Mouse (Mus musculus) stomach, embryonic 15.5 days (tissue): ENCODE results near the gene Mcmbp. TPM values are rescaled to one million over a fixed set of nuclear protein-coding genes. Genes with fewer than 3 reads are reported as not detected.

Experiments used
- ATAC-seq: fragments of 200-750 bp; cut with Nextera tagmentation; 2 replicates; pipeline ENCODE4 v1.8.0; 2017; ENCODE audit warnings: low read depth, moderate number of reproducible peaks, moderate TSS enrichment; ENCODE audit not compliant: insufficient read depth, low FRiP score
- H3K27ac ChIP-seq: fragments of 300-500 bp; sonication (generic); 2 replicates; pipeline ENCODE4 v1.5.1; 2015; ENCODE audit warnings: mild to moderate bottlenecking, inconsistent platforms
- H3K27me3 ChIP-seq: fragments of 300-500 bp; sonication (generic); replicated peaks from 2 replicates; pipeline ENCODE4 v1.6.1; 2015; ENCODE audit warnings: inconsistent platforms
- H3K36me3 ChIP-seq: fragments of 300-500 bp; sonication (generic); 2 replicates; pipeline ENCODE4 v1.6.1; 2015; ENCODE audit warnings: inconsistent platforms
- H3K4me1 ChIP-seq: fragments of 300-500 bp; sonication (generic); 2 replicates; pipeline ENCODE4 v1.6.1; 2015; ENCODE audit warnings: inconsistent platforms
- H3K4me2 ChIP-seq: fragments of 300-500 bp; sonication (generic); 2 replicates; pipeline ENCODE4 v1.6.1; 2015; ENCODE audit warnings: mild to moderate bottlenecking, inconsistent platforms
- H3K4me3 ChIP-seq: fragments of 300-500 bp; sonication (generic); replicated peaks from 2 replicates; pipeline ENCODE4 v1.5.1; 2015; ENCODE audit warnings: inconsistent platforms
- H3K9ac ChIP-seq: fragments of 300-500 bp; sonication (generic); 2 replicates; pipeline ENCODE4 v1.6.1; 2015; ENCODE audit warnings: inconsistent platforms
- H3K9me3 ChIP-seq: fragments of 300-500 bp; sonication (generic); 2 replicates; pipeline ENCODE4 v1.6.1; 2016; ENCODE audit warnings: inconsistent platforms
- WGBS: fragments of 180-500 bp; shearing (Covaris S2); methylation state at CpG from one replicate; pipeline ENCODE4 v1.1.7; 2015; 5-methylcytosine and 5-hydroxymethylcytosine counted together
- polyA plus RNA-seq: library from polyadenylated mRNA; unstranded; fragments of >200 nt; fragmentation: Nextera tagmentation; extraction: Ambion mirVana; gene quantifications from 2 replicates; pipeline ENCODE4 v1.2.1, GENCODE M21; 2015

The Mcmbp gene
- polyA plus RNA-seq, result 58.2 and 60.9 TPM in 2 replicates

- Histone ChIP-seq H3K9me3 (no peaks in the 10 kb centered on the region), H3K4me2 (peak within 1 kb of the TSS; percentile 76), H3K4me3 (peak within 1 kb of the TSS; percentile 98), H3K27me3 (no peaks in the 10 kb centered on the region), H3K36me3 (no peaks in the 10 kb centered on the region), H3K4me1 (peaks cover 12% of the 10 kb centered on the region), H3K27ac (peak within 1 kb of the TSS; percentile 88), H3K9ac (peak within 1 kb of the TSS; percentile 98)
- peak; percentile 88 for ATAC-seq
- WGBS, result under 1% methylated on average over 31 of the region's 35 CpGs
These were observed at the start of gene Mcmbp for GRCm38 (mm10) chr7:128740334-128740733. Gene Mcmbp (minus strand): TSS chr7:128740495.

GRCm38 (mm10) chr7:128790045-128790444, 49.8 kb upstream of the Mcmbp start:
- WGBS, result 69% methylated on average over 4 of the region's 4 CpGs
- Histone ChIP-seq H3K36me3 (peaks cover 9% of the 10 kb centered on the region), H3K4me3 (no peak overlapping the region), H3K27ac (peak overlapping the region; percentile 6; the same call in 1 of the 2 replicates), H3K27me3 (no peaks in the 10 kb centered on the region), H3K9ac (no peak overlapping the region), H3K9me3 (no peaks in the 10 kb centered on the region), H3K4me1 (no peaks in the 10 kb centered on the region), H3K4me2 (no peak overlapping the region)
- ATAC-seq, result no peak

- no peak for ATAC-seq
- no peak overlapping the region for H3K4me3 ChIP-seq
- peaks cover 49% of the 10 kb centered on the region for H3K36me3 ChIP-seq
- WGBS, result 83% methylated on average over 3 of the region's 3 CpGs
- H3K9me3 ChIP-seq, result no peaks in the 10 kb centered on the region
- H3K4me2 ChIP-seq, result no peak overlapping the region
- no peaks in the 10 kb centered on the region for H3K27me3 ChIP-seq
- H3K27ac ChIP-seq, result no peak overlapping the region
- H3K9ac ChIP-seq, result no peak overlapping the region
- no peaks in the 10 kb centered on the region for H3K4me1 ChIP-seq
These were observed 41.6 kb upstream of the Mcmbp start for GRCm38 (mm10) chr7:128781846-128782245.

- 44% methylated on average over 6 of the region's 6 CpGs for WGBS
- Histone ChIP-seq H3K36me3 (peaks cover 54% of the 10 kb centered on the region), H3K4me3 (no peak overlapping the region)
These were observed 39.0 kb upstream of the Mcmbp start for GRCm38 (mm10) chr7:128779305-128779704.

GRCm38 (mm10) chr7:128777201-128777600, 36.9 kb upstream of the Mcmbp start:
- Histone ChIP-seq H3K4me2 (no peak overlapping the region), H3K27ac (no peak overlapping the region), H3K36me3 (peaks cover 65% of the 10 kb centered on the region), H3K4me3 (no peak overlapping the region), H3K27me3 (no peaks in the 10 kb centered on the region), H3K4me1 (no peaks in the 10 kb centered on the region), H3K9ac (no peak overlapping the region), H3K9me3 (no peaks in the 10 kb centered on the region)
- 82% methylated on average over 6 of the region's 6 CpGs for WGBS
- ATAC-seq, result no peak

More at GRCm38 (mm10) chr7:128779305-128779704, 39.0 kb upstream of the Mcmbp start:
- H3K27ac ChIP-seq, result no peak overlapping the region
- H3K27me3 ChIP-seq, result no peaks in the 10 kb centered on the region
- no peak for ATAC-seq
- H3K4me2 ChIP-seq, result no peak overlapping the region
- H3K9ac ChIP-seq, result no peak overlapping the region
- no peaks in the 10 kb centered on the region for H3K9me3 ChIP-seq
- no peaks in the 10 kb centered on the region for H3K4me1 ChIP-seq

- peak; percentile 77; the same call in 1 of the 2 replicates for ATAC-seq
- Histone ChIP-seq H3K27ac (no peak overlapping the region), H3K9me3 (no peaks in the 10 kb centered on the region), H3K4me3 (no peak overlapping the region), H3K4me2 (no peak overlapping the region), H3K27me3 (no peaks in the 10 kb centered on the region), H3K9ac (no peak overlapping the region), H3K36me3 (peaks cover 64% of the 10 kb centered on the region), H3K4me1 (no peaks in the 10 kb centered on the region)
These were observed 26.4 kb upstream of the Mcmbp start for GRCm38 (mm10) chr7:128766696-128767095.

- Histone ChIP-seq H3K9ac (no peak overlapping the region), H3K4me3 (no peak overlapping the region), H3K36me3 (peaks cover 65% of the 10 kb centered on the region), H3K9me3 (no peaks in the 10 kb centered on the region), H3K4me1 (no peaks in the 10 kb centered on the region), H3K4me2 (no peak overlapping the region), H3K27ac (no peak overlapping the region), H3K27me3 (no peaks in the 10 kb centered on the region)
- WGBS, result 83% methylated on average over 4 of the region's 4 CpGs
- no peak for ATAC-seq
These were observed 18.7 kb upstream of the Mcmbp start for GRCm38 (mm10) chr7:128758948-128759347.

- no peaks in the 10 kb centered on the region for H3K9me3 ChIP-seq
- H3K9ac ChIP-seq, result no peak overlapping the region
- no peaks in the 10 kb centered on the region for H3K27me3 ChIP-seq
- H3K4me1 ChIP-seq, result no peaks in the 10 kb centered on the region
- 77% methylated on average over 1 of the region's 1 CpGs for WGBS
- no peak overlapping the region for H3K4me3 ChIP-seq
- H3K4me2 ChIP-seq, result no peak overlapping the region
- ATAC-seq, result no peak
- peaks cover 56% of the 10 kb centered on the region for H3K36me3 ChIP-seq
- H3K27ac ChIP-seq, result no peak overlapping the region
These were observed 15.1 kb upstream of the Mcmbp start for GRCm38 (mm10) chr7:128755396-128755795.

- no peak for ATAC-seq
These were observed 11.7 kb upstream of the Mcmbp start for GRCm38 (mm10) chr7:128752012-128752411.

GRCm38 (mm10) chr7:128750296-128750695, 10.0 kb upstream of the Mcmbp start:
- peaks cover 19% of the 10 kb centered on the region for H3K4me1 ChIP-seq
- H3K4me3 ChIP-seq, result no peak overlapping the region
- ATAC-seq, result no peak
- no peaks in the 10 kb centered on the region for H3K9me3 ChIP-seq
- H3K4me2 ChIP-seq, result no peak overlapping the region
- H3K27me3 ChIP-seq, result no peaks in the 10 kb centered on the region
- WGBS, result 91% methylated on average over 9 of the region's 9 CpGs
- H3K27ac ChIP-seq, result no peak overlapping the region
- H3K9ac ChIP-seq, result no peak overlapping the region
- peaks cover 30% of the 10 kb centered on the region for H3K36me3 ChIP-seq

More at GRCm38 (mm10) chr7:128752012-128752411, 11.7 kb upstream of the Mcmbp start:
- Histone ChIP-seq H3K9me3 (no peaks in the 10 kb centered on the region), H3K27me3 (no peaks in the 10 kb centered on the region), H3K4me2 (no peak overlapping the region), H3K36me3 (peaks cover 35% of the 10 kb centered on the region), H3K4me3 (no peak overlapping the region), H3K4me1 (peaks cover 4% of the 10 kb centered on the region; the same call in 1 of the 2 replicates), H3K9ac (no peak overlapping the region), H3K27ac (no peak overlapping the region)
- 78% methylated on average over 4 of the region's 4 CpGs for WGBS

- H3K27me3 ChIP-seq, result no peaks in the 10 kb centered on the region
- no peak overlapping the region for H3K4me3 ChIP-seq
- H3K4me2 ChIP-seq, result no peak overlapping the region
- WGBS, result 48% methylated on average over 3 of the region's 3 CpGs
- no peak overlapping the region for H3K9ac ChIP-seq
- peak; percentile 67 for ATAC-seq
- H3K36me3 ChIP-seq, result peaks cover 16% of the 10 kb centered on the region
- H3K9me3 ChIP-seq, result no peaks in the 10 kb centered on the region
- H3K27ac ChIP-seq, result no peak overlapping the region
- H3K4me1 ChIP-seq, result peaks cover 19% of the 10 kb centered on the region
These were observed 8.5 kb upstream of the Mcmbp start for GRCm38 (mm10) chr7:128748758-128749157.

GRCm38 (mm10) chr7:128746151-128746550, 5.9 kb upstream of the Mcmbp start:
- no peak overlapping the region for H3K27ac ChIP-seq
- 80% methylated on average over 10 of the region's 10 CpGs for WGBS
- no peaks in the 10 kb centered on the region for H3K27me3 ChIP-seq
- H3K9ac ChIP-seq, result peak overlapping the region; percentile 94; the same call in 1 of the 2 replicates
- peak overlapping the region; percentile 99 for H3K4me3 ChIP-seq
- no peak for ATAC-seq
- no peaks in the 10 kb centered on the region for H3K9me3 ChIP-seq
- peaks cover 19% of the 10 kb centered on the region for H3K4me1 ChIP-seq
- H3K36me3 ChIP-seq, result peaks cover 7% of the 10 kb centered on the region; the same call in 1 of the 2 replicates
- peak overlapping the region; percentile 86 for H3K4me2 ChIP-seq
